Mouse (Mus musculus) left cerebral cortex, postnatal 25 days (tissue): Measurements from ENCODE around the gene Selenom. TPM values are rescaled to one million over a fixed set of nuclear protein-coding genes. Genes with fewer than 3 reads are reported as not detected.
A peak's percentile ranks its signal among the peaks of the same experiment; 100 is the strongest.

Experiments used
- DNase-seq, 2 experiments: peaks; one replicate each; pipeline ENCODE4 v3.0.0; 2022; ENCODE audit warnings: low spot score in 2 of 2, mixed read lengths in 1 of 2
- intact Hi-C: fragments of 180-260 bp; cut with DNase I; formaldehyde crosslinking; loops from one replicate; pipeline ENCODE4 v1.15.1; 2025
- total RNA-seq, 2 experiments: library from RNA; stranded (reverse); gene quantifications; 2 replicates each; pipeline ENCODE4 v1.2.3; 2021

Selenom gene
- total RNA-seq, 2 experiments from 2014 or later: 142 to 145 TPM

- intact Hi-C loops: no loop called here
- no peak for DNase-seq
These were observed 12.7 kb downstream of the Selenom start for GRCm38 (mm10) chr11:3526979-3527738.

- no peak for DNase-seq
- intact Hi-C loops: no loop called here
These were observed 13.3 kb downstream of the Selenom start for GRCm38 (mm10) chr11:3527766-3528165.

GRCm38 (mm10) chr11:3528208-3528607, 13.7 kb downstream of the Selenom start:
- intact Hi-C loops: no loop called here
- DNase-seq: no peak

- intact Hi-C loops: no loop called here
- DNase-seq: no peak
These were observed 15.2 kb downstream of the Selenom start for GRCm38 (mm10) chr11:3529476-3530252.

- intact Hi-C loops: no loop called here
- no peak for DNase-seq
These were observed 16.2 kb downstream of the Selenom start for GRCm38 (mm10) chr11:3530731-3531130.

- peak in 1 of 2 experiments; percentile 51 for DNase-seq
- intact Hi-C loops: no loop called here
These were observed 17.1 kb downstream of the Selenom start for GRCm38 (mm10) chr11:3531634-3532033.

GRCm38 (mm10) chr11:3532101-3532931, 17.8 kb downstream of the Selenom start:
- intact Hi-C loops: no loop called here
- no peak for DNase-seq

- no peak for DNase-seq
- intact Hi-C loops: no loop called here
These were observed 19.0 kb downstream of the Selenom start for GRCm38 (mm10) chr11:3533406-3533932.

GRCm38 (mm10) chr11:3534956-3535355, 20.5 kb downstream of the Selenom start:
- no peak for DNase-seq
- intact Hi-C loops: loop anchor here (1.0 to 5.0 kb wide), 4 partner anchors 98 to 267 kb away; partner anchors contain the start of gene Morc2a

GRCm38 (mm10) chr11:3535406-3535986, 21.0 kb downstream of the Selenom start:
- intact Hi-C loops: loop anchor here (1.0 to 5.0 kb wide), 4 partner anchors 98 to 267 kb away; partner anchors contain the start of gene Morc2a
- peak; percentile 91 to 93 for DNase-seq

GRCm38 (mm10) chr11:3536082-3536481, 21.6 kb downstream of the Selenom start:
- intact Hi-C loops: loop anchor here (5.0 kb wide), 3 partner anchors 111 to 266 kb away; partner anchors contain the start of gene Morc2a
- DNase-seq: no peak

GRCm38 (mm10) chr11:3536745-3537333, 22.4 kb downstream of the Selenom start:
- intact Hi-C loops: loop anchor here (5.0 kb wide), 3 partner anchors 110 to 265 kb away; partner anchors contain the start of gene Morc2a
- no peak for DNase-seq

GRCm38 (mm10) chr11:3537711-3538110, 23.2 kb downstream of the Selenom start:
- no peak for DNase-seq
- intact Hi-C loops: loop anchor here (5.0 kb wide), 3 partner anchors 110 to 265 kb away; partner anchors contain the start of gene Morc2a

GRCm38 (mm10) chr11:3538341-3538740, 23.9 kb downstream of the Selenom start:
- intact Hi-C loops: loop anchor here (5.0 kb wide), 3 partner anchors 109 to 264 kb away; partner anchors contain the start of gene Morc2a
- DNase-seq: no peak

- DNase-seq: peak; percentile 87 to 96
- intact Hi-C loops: loop anchor here (5.0 kb wide), 3 partner anchors 108 to 263 kb away; partner anchors contain the start of gene Morc2a
These were observed 24.8 kb downstream of the Selenom start for GRCm38 (mm10) chr11:3539111-3539825.

GRCm38 (mm10) chr11:3539826-3540196, 25.3 kb downstream of the Selenom start:
- no peak for DNase-seq
- intact Hi-C loops: loop anchor here (5.0 kb wide), 3 partner anchors 107 to 262 kb away; partner anchors contain the start of gene Morc2a

GRCm38 (mm10) chr11:3540451-3541085, 26.1 kb downstream of the Selenom start, which contains the start of gene Smtn:
Gene Smtn (minus strand): TSS chr11:3540612.
- intact Hi-C loops: no loop called here

More at GRCm38 (mm10) chr11:3540451-3541085, 26.1 kb downstream of the Selenom start, which contains the start of gene Smtn:
- no peak for DNase-seq
